Mouse (Mus musculus): Measurements from ENCODE around the gene Orc6.

Orc6 gene

DNA sequence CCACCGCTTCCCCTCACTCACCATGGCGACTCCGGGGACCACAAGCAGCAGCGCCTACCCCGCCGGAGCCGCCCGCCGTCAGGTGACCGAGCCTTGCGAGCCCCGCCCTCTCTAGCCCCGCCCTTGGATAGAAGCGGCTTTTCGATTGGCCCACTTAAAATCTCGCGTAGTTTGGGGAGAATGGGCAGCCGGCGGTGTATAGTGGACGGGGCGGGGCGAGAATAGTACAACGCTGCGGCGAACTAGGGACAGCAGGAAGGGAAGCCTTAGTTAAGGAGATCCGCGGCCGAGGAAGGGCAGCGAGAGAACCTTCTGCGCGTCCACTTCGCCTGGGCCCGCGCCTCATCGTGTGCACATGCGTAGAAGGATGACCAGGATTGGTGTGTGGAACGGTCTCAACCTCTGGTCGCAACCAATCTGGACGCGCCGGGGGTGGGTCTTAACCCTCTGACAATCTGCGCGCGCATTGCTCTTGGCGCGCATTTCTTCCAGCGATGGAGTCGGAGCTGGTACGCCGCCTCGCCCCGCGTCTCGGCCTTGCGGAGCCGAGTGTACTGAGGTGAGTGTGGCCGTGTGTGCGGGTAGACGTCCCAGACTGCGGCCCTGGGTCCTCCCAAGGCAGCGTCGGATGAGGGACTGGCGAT lies at the start of gene Orc6, which contains the start of gene Vps35:
Orc6 (plus strand) TSS at position 199 of the 644 bp plus-strand sequence.
Vps35 (minus strand) TSS at position 369 of the 644 bp plus-strand sequence.
- peak; percentile 96 to 98 for DNase-seq (ENCODE audit: low spot score in 2 of 2)

DNA sequence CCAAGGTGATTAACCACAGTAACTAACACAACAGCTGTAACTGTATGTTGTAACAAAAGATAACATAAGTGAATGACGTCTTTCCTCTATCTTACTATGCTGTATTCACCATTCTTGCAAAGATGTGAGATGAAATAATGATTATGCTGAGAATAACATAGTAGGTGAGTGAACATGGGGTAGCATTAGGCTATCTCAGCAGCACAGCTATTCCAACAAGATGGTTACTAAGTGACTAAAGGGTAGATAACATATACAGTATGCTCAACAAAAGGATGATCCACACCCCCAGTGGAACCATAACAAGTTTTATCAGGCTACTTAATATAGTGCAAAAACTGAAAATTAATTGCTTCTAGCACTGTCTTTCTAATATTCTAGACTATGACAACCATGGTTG lies 12.6 kb upstream of the Orc6 start:
- no peak for DNase-seq (ENCODE audit: low spot score in 2 of 2)

DNA sequence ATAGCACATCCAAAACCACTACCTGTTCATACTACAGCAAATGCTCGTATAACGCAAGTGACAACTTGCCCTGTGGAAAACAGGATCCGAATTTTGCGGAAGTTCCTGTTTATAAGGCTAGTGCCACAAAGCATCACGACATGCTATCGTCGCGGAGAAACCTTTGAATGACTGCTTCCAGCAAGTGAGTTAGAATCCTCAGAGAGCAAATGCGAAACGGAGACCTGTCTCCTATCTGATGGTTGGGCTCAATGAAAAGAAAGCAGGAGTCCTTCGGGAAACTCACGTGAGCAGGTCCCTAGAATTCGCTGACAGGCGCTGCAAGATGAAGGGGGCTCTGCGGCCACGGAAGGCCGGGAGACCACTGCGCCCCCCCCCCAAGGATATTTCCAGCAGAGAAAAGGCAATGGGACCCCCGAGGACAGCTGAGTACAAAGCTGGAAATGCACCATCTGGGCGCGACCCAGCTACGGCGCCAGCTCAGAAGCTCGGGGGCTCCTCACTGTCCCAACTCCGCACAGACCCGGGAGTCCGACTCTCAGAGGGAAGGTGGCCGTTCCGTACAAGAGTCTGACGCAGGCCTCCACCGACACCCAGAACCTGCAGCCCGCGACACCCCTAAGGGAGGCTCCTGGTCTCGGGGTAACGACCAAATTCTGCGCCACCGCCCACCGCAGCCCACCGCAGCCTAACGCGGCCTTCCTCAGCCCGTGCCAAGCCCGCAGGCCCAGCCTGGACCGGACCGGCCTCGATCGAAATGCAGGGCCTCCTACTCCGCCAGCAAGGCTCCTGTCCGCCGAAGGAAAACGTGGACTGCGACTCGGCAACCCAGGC lies 615 bp upstream of the Orc6 start:
- peak in 1 of 2 experiments; percentile 20 for DNase-seq (ENCODE audit: low spot score in 2 of 2)

DNA sequence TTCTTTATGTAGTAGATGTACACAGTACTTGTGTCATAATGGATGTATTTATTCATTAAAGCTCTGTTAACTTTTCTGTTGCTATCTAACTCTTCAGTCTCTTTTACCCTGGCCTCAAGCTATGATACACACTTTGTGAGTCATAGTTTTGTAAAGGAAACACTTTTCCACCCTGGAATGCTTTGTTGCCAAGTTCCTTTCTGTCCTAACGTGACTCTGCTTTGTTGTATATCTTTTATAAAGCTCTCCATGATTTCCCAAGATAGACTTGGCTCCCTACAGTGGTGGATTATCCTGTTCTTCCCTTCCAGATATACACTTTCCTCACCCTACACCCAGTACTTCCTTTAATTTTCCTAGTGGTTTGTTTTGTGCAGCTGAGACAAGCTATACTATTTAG lies 2.5 kb downstream of the Orc6 start:
- DNase-seq (ENCODE audit: low spot score in 2 of 2): no peak

DNA sequence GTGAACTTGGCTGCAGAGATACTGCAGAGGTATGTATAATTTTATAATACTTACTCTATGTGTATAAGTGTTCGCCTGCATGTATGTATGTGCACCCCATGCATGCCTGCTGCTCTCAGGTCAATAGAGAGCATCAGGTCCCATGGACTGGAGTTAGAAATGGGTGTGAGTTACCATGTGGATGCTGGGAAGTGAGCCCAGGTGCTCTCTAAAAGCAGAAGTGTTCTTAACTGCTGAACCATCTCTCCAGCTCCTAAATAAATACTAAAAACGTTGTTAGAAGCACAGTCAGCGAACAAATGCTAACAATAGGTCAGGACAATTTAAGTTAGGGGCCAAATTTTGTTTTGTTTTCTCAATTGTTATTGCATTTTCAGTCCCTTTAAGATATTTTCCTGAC lies 3.5 kb downstream of the Orc6 start:
- DNase-seq (ENCODE audit: low spot score in 2 of 2): no peak

DNA sequence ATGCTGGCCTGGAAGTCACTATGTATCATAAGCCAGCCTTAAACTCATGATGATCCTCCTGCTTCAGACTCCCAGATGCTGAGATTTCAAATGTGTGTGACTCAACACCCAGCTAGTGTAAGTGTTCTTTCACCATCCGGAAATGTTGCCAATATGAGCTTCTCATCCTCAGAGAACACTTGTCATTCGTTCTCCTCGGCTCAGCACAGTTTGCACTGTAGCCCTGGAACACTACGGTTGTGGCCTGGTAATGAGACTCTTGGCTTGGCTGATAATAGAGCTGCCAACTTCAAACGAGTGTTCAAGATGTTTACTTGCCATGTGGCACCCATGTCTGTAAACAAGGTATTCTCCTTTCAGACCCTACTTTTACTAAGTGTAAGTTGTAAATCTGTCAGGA lies 4.1 kb downstream of the Orc6 start:
- DNase-seq (ENCODE audit: low spot score in 2 of 2): no peak

DNA sequence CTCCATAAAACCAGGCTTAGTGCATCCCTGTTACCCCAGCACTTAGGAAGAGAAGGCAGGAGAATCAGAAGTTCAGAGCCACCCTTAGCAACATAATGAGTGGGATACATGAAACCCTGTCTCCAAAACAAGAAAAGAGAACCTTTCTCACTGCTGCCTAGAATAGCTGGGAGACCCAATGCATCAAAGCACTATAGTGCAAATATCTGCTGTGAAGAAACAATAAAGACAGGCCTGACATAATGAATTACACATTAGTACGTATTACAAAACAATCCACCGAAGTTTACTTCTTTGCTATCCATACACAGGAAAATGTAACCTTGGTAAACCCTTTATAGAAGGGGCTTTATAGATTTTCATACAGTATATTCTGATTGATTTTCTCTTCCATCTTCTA lies 9.1 kb downstream of the Orc6 start:
- DNase-seq (ENCODE audit: low spot score in 2 of 2): no peak

DNA sequence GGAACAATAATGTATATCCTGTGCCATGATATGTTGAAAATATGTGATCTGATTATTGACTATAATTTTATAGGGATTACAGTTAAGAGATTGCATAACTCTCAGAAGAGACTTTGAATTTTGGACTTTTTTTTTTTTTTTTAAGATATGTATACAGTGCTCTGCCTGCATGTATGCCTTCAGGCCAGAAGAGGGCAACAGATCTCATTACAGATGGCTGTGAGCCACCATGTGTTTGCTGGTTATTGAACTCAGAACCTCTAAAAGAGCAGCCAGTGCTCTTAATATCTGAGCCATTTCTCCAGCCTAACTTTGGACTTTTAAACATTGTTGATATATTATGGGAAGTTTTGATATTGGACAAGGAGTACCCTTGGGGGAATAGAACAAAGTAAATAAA lies 12.3 kb downstream of the Orc6 start:
- DNase-seq (ENCODE audit: low spot score in 2 of 2): peak in 1 of 2 experiments; percentile 28

DNA sequence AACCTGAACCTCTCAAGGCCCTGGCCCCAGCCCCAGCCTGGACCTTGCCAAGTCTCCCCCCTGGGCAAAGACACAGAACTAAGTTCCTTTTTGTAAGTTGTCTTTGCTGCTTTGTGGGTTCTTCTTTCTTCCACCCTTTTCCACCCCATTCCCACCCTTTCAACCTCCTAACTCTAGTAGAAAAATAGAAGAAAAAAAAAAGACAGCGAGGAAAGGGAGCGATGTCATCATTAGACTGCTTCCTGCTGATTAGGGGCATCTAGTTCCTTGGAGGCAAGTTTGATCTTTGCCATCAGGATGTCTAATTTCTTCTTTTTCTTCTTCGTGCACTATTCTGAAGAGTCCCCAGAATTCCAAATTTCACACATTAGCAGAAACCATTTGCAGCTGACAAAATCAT lies 13.6 kb downstream of the Orc6 start:
- no peak for DNase-seq (ENCODE audit: low spot score in 2 of 2)

DNA sequence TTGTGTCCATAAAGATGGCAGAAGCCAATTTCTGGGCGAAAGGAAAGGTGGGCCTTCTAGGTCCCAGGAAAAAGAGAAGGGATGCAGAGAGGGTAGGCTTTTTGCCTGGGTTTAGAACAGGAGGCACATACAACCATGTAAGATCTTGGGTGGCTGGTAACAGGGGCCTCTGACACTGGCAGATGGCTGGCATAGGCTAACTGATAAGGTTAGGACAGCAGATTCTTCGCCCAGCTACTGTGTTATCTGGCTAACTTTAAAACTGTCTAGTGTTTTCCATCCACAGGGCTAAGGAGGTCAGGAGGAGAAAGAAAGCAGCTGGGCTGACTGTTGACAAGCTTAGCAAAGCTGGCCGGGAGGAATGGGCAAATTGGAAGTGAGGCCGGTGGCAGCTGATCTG lies 19.1 kb downstream of the Orc6 start:
- peak in 1 of 2 experiments; percentile 51 for DNase-seq (ENCODE audit: low spot score in 2 of 2)

DNA sequence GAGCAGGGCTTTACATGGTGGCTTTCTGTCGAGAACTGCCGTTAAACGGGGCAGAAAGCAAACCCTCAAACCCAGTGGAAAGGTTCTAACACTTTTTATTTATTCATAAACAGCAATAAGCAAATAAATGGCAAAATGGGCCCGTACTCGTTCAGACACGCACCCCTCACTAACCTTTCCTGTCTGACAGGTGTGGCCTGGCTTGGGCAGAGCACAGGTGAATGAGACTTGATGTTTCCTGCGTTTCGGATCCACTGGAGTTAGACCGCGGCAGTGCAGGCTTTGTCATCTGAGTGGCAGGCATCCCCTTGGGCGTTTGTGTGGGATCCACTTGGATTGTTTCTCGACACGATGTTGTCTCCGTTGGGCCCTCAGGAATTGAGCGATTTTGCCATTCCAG lies 22.5 kb downstream of the Orc6 start:
- no peak for DNase-seq (ENCODE audit: low spot score in 2 of 2)

DNA sequence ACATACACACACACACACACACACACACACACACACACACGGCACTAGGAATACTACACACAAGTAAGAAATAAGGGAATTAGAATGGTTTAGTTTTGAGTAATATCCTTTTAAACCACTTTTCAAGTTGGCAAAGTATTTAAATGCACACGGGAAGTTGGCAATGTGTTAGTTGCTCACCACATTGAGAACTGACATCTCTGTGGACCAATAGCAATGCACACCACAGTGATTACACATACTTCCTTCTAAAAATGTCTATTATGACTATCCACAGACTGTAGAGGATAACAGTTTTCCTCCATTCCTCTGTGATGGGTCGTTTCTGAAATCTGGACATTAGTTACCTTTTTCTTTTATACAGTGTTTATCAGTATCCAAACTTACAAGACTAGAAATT lies 23.7 kb downstream of the Orc6 start:
- no peak for DNase-seq (ENCODE audit: low spot score in 2 of 2)

DNA sequence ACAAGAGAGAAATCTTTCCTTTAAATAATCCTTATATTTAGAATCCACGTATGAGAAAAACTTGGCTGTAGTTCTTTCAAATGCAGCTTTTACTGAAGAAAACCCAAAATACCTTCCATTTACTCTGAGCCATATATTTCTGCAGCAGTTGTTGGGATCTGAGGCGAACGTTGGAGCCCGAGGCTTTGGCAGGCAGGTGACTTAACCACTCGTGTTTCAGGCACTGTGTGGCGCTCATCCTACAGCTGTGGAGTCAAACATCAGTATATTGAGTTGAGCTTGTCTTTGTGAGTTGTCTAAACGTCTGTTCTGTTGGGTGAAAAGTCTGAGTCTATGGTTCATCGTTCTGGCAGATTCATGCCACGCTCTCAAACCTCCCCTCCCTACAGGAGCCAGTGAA lies 27.6 kb downstream of the Orc6 start:
- no peak for DNase-seq (ENCODE audit: low spot score in 2 of 2)

DNA sequence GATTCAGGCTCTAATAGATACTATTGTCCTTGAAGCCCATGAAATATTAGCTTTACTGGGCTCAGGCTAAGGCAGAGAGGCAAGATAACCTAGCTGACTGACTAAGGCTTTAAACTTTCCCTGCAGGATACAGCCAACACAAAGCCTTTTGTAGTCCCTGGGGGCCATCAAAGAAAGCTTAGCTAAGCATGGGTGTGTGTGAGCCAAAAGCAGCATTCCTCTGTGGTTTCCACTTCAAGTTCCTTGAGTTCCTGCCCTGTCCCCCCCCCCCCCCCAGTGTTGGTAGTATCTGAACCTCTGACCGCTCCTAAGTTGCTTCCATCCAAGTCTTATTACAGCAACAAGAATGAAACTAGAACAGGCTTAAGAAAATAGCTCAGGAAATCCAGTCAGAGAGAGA lies 30.1 kb downstream of the Orc6 start:
- DNase-seq (ENCODE audit: low spot score in 2 of 2): no peak

DNA sequence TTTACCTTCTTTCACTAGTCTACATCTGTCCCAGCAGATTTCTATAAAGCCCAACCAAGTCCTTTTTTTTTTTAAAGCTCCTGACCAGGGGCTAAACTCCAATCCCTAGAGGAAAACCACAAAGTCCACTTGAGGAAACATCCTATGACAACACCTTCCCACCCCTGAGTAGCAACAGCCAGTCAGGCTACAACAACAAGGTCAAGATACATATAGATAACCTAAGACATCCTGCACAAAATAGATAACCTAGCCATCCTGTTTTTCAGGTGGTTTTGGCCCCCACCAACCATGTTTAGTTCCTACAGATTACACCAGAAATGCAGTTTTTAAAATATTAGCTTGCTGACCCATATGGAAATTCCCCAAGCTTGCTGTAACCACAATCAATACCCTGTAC lies 35.7 kb downstream of the Orc6 start:
- no peak for DNase-seq (ENCODE audit: low spot score in 2 of 2)

DNA sequence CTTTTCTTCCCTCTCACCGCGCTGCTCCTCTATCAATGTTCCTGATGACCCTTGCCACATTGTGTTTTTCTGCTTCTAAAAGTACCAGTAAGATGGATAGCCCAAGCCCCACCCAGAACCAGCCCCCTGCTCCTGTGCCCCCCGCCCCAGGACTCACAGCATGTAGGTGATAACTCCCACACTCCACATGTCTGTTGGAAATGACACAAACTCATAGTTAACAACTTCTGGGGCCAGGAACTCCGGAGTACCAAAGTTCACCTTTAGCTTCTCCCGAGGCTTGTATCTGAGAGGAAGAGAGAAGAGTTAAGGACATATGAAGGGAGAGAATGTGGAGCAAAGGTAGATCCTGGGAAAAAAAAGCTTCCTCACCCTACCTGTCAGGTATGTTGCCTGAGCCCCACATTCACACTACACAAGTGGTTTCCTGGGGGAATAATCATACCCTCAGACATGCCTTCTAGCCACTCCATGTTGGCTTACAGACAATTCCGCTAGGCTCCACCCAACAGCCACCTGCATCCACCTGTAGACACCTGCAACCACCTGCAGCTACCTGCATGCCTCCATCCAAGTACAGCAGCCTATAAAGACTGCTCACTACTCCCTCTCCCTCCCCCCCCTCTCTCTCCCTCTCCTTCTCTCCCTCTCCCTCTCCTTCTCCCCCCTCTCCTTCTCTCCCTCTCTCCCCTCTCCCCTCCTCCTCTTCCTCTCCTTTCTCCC lies 36.9 kb downstream of the Orc6 start:
- DNase-seq (ENCODE audit: low spot score in 2 of 2): no peak

DNA sequence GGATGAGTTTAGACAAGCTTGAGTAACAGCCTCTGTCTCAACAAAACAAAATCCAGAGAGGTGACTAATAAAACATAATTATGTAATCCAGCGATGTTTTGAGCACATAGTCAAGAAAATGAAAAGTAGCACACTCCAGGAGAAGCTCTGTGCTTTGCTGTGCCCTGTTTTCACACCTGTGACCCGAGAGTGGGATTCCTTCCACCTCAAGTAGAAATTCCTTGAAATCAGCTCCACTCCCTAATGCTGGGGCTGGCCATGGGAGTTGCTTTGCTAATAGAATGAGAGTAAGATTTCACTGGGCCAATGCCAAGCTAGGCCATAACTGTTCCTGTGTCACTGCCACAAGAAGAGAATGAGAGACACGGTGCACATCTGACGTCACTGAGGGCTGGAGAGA lies 38.2 kb downstream of the Orc6 start:
- DNase-seq (ENCODE audit: low spot score in 2 of 2): no peak

DNA sequence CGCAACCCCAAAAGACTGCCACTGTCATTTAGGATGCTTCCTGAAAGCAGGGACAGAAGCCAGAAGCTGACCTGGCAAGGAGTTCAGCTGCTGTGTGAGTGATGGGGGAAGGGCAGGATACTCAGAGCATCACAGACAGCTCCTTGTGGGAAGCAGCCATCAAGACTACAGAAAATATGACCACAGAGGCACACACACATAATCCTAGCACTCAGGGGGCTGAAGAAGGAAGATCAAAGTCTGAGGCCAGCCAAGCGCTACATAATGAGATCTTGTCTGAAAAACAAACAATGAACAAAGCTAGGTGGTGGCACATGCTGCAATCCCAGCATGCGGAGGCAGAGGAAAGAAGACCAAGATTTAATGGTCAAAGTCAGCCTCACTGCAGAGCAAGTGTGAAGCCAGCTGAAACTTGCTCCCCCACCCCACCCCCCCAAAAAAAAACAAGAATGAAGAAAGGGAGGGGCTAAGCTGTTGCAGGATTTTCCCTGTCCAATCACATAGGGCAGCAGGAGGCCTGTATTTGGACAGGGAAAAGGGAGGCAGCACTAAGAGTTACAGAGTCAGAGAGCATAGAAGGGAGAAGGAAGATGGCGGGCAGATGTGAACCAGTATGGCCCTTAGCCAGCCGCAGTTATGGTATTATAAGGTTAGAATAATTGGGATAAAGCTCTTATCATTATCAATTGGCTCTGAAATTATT lies 40.6 kb downstream of the Orc6 start:
- no peak for DNase-seq (ENCODE audit: low spot score in 2 of 2)

DNA sequence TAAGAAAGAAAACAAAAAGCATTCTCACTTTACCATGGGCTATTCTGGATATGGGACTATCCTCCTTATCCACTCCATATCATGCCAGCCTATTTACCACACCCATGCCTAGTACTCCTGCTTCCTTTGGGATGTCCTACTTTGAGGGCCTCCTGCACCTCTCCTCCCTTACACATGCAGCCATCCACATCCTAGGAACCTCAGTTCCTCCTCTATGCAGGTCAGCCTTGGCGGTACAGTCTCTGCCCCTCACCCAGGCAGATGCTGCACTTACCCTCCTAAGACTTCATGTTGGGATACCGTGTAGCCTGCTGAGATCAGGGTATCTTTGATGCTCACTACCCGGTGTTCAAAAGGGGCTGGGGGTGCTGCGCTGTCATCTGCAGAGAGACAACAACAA lies 53.9 kb downstream of the Orc6 start:
- DNase-seq (ENCODE audit: low spot score in 2 of 2): no peak
